Mouse (Mus musculus) effector memory CD4-positive, alpha-beta T cell, adult 5 months (primary cell): ENCODE results near the gene Ddit4. TPM values are rescaled to one million over a fixed set of nuclear protein-coding genes. Genes with fewer than 3 reads are reported as not detected.

Experiments used
- polyA plus RNA-seq: library from polyadenylated mRNA; unstranded; fragments of 100-300 nt; shearing (Covaris generic); gene quantifications from one replicate; pipeline ENCODE4 v1.2.1, GENCODE M21; 2017

Ddit4 gene
- 38.1 TPM for polyA plus RNA-seq

GRCm38 (mm10) chr10:59951211-59952151, at the start of gene Ddit4:
Gene Ddit4, minus strand, starts transcription at chr10:59951834.

Other genes with a start within 250 kb of the Ddit4 start
- 39.1 TPM for gene Micu1, start 249.4 kb downstream of the Ddit4 start, polyA plus RNA-seq
- 22.2 TPM for gene Dnajb12, start 72.3 kb downstream of the Ddit4 start, polyA plus RNA-seq
- gene Ascc1, start 51.0 kb upstream of the Ddit4 start, polyA plus RNA-seq = 35.8 TPM
- gene Anapc16, start 51.3 kb upstream of the Ddit4 start, polyA plus RNA-seq = 52.9 TPM
- gene Spock2, start 154.4 kb upstream of the Ddit4 start, polyA plus RNA-seq = 3.8 TPM